Mouse (Mus musculus): Measurements from ENCODE around the gene Hdc.
"Not testable (repeated sequence)": the region's sequence is repeated elsewhere in the genome, so short reads cannot be mapped to it uniquely, and the experiment has no call there.

The Hdc gene

GRCm38 (mm10) chr2:126619249-126619704, at the start of gene Hdc:
Gene Hdc (minus strand): TSS chr2:126619299.
- no peak for DNase-seq (ENCODE audit: low spot score)

DNA sequence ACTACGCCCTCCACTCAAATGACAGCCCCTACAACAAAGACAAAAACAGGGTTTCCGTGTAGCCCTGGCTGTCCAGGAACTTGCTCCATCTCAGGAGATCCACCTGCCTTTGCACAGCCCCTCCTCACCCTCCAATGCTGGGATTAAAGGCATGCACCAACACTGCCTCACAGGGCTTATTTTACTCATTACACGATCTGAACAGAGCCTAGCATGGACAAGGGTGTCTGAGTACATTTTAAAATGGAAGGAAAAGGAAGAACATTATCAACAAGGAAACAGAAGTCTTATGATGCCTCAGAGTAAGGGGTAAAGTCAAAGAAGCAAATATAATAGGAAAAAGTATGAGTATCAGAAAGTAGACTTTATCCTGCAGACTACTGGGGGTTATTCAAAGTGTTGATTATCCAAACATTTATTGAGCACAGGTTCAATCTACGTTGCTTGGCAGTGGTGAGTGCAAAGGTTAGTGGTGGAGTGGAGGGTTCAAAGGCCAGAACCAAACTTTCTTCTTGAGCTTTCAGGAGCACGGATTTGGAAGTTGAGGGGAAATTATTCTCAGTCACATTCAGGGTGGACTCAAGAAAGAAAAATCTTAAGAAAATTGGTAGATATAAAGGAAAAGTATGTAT, 49.6 kb upstream of the Hdc start:
- DNase-seq (ENCODE audit: low spot score) = no peak

GRCm38 (mm10) chr2:126665984-126666383, 46.9 kb upstream of the Hdc start:
- DNase-seq (ENCODE audit: low spot score) = no peak

- DNase-seq (ENCODE audit: low spot score) = peak; percentile 30
Observed at GRCm38 (mm10) chr2:126663481-126663880, 44.4 kb upstream of the Hdc start.

- DNase-seq (ENCODE audit: low spot score) = no peak
Observed at GRCm38 (mm10) chr2:126652929-126653328, 33.8 kb upstream of the Hdc start.

- no peak for DNase-seq (ENCODE audit: low spot score)
Observed at GRCm38 (mm10) chr2:126647762-126648161, 28.7 kb upstream of the Hdc start.

DNA sequence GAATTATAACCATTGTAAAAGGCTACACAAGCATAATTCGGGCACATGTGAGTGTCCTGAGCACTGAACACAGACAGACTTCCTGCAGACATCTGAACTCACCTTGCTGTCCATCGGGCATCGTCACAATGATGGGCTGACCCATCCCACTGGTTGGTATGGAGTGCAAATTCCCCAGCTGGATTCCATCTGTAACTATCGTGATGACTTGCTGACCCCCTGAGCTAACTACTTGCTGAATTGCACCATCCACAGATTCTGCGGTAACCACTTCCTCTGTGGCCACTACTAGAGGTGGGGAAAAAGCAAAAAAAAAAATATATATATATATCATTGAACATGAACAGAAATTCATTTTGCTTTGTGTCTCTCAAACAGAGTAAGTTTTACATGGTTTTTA, 27.4 kb upstream of the Hdc start:
- DNase-seq (ENCODE audit: low spot score) = no peak

- no peak for DNase-seq (ENCODE audit: low spot score)
Observed at GRCm38 (mm10) chr2:126644768-126645167, 25.7 kb upstream of the Hdc start.

- no peak for DNase-seq (ENCODE audit: low spot score)
Observed at GRCm38 (mm10) chr2:126640298-126640697, 21.2 kb upstream of the Hdc start.

DNA sequence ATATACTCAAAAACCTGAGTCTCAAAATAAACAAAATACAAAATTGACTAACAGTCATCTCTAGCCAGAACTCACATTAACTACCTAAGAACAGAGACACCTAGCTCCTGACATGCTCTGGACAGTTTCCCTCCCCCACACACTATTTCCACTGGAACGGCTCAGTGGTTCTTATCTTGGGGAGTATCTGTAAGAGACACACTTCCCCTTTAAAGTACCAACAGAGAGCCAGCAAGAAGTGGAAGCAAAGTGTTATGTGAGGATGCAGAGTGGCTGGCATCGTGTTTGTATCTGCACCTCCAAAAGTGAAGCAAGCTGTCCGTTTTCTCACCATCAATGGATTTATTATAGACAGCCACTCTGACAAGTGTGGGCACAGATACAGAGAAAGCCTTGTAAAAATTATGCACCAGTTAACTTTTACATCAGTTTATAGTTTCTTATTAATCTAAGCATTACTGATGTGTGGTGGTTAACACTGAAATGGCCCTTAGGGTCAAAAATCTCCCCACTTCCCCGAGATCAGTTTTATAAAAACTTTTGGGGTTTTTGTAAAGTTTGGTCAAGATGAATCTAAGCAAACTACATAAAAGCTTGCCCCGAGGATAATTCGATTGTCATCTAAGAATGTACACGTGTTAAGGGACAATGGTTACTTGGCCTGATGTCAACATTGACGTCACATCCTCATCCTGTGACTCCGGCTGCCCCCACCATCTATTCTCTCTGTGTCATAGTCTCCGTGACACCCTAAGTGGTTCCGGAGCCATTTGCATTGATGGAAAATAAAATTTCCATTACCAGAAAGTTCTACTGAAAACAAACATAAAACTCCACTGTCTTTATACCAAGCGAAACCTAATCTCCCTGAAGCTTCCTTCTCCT, 17.1 kb upstream of the Hdc start:
- DNase-seq (ENCODE audit: low spot score) = no peak

- no peak for DNase-seq (ENCODE audit: low spot score)
Observed at GRCm38 (mm10) chr2:126633165-126633564, 14.1 kb upstream of the Hdc start.

DNA sequence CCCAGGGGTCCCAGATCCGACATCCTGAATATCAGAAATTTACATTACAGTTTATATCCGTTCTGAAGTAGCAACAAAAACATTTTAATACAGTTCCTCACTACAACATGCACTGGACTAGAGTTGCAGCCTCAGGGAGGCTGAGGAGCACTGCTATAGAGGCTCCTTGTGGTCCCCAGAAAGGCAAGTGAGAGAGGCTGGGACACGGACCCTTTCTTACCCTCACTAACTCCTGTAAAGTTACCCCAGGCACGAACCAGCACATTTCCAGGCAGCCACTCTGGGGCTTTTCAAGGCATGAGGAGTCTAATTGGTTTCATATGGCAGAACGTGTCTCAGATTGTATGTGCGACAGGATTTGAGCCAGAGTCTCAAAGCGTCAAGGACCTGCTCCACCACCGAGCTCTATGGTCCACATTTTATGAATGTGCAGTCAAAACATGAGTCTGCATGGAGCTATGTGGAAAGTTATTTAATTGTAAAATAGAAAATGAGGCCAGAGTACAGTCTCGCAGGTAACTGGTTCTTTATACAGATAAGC, 9.4 kb upstream of the Hdc start:
- no peak for DNase-seq (ENCODE audit: low spot score)

- DNase-seq (ENCODE audit: low spot score) = no peak
Observed at GRCm38 (mm10) chr2:126623138-126623537, 4.0 kb upstream of the Hdc start.

GRCm38 (mm10) chr2:126622455-126622854, 3.4 kb upstream of the Hdc start:
- DNase-seq (ENCODE audit: low spot score) = no peak

- DNase-seq (ENCODE audit: low spot score) = no peak
Observed at GRCm38 (mm10) chr2:126618470-126619179, 474 bp downstream of the Hdc start.

DNA sequence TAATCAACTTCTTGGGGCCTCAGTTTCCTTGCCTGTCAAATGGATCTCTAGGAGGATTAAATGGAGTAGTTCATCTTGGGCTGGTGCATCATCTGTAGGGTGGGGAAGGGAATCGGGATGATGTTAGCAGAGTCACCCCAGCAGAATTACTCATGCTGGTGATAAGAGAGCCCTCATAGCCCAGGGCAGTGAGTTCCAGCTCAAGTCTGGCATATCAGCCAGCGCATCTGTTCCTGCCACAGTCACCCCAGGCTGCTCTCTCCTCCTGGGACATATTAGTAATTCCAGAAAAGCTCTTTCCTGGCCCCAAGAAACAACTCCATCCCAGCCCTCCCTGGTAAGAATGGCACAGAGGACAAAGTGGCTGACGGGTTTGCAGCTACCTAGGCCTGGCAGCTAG, 3.7 kb downstream of the Hdc start:
- no peak for DNase-seq (ENCODE audit: low spot score)

DNA sequence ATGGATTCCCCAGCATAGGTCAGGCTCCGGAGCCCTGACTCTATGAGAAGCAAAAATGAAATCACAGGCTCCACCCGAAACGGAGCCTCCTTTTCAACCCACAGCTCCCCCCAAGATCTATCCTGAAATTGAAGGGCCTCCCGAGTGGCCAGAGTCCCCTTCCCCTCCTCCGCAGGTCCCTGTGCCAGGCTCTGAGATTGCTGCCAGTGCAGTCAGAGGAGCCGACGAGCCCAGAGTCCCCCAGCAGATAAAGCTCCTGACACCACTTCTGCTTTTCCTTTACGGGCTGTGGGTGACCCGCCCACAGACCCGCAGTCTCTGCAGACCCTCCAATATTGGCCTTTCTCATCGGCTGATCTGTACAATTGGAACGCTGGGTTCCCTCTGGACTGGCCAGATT, 9.5 kb downstream of the Hdc start:
- not testable (repeated sequence) for DNase-seq (ENCODE audit: low spot score)

- DNase-seq (ENCODE audit: low spot score) = no peak
Observed at GRCm38 (mm10) chr2:126607553-126608203, 11.4 kb downstream of the Hdc start.

DNA sequence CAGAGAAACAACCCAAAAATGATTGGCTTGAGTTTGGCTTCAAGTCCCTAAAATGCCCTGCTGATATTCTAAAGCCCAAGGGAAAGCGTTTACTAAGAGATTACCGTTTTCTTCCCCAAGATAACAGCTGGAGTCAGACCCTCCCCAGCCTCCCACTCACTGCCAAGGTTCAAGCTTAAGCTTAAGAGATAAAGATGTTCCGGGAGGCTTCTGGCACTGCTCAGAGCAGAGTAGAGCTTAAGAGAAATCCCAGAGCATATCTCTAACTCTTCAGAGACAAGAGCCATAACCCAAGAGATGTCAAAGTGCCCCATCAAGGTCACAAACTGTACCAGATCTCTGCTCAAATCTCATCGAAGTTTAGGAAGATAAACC, 12.4 kb downstream of the Hdc start:
- no peak for DNase-seq (ENCODE audit: low spot score)

DNA sequence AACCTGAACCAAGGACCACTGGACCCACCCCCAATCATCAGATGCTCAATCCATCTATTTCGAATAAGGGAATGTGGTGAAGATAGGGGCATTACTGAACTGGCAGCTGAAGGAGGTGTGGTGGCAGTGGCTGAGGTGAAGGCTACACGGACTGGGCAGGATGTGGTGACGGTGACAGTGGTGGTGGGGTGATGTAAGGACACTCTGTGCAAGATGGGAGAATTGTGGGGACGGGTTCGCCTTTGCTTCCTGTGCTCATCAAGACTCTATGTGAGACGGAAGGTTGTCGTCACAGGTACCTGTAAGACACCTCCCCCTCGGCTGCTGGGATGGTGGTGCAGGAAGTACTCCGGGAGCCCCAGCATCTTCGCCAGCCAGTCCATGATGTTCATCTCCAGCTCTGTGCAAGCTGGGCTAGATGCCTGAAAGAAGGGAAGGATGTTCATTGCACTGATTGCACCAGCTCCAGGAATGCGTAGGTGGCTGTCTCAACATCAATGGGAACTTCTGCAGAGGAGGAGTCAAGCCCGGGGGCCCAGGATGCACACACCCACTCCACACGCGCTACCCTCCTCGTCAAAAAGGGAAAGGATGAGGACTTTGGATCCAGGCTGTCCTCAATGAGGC, 12.9 kb downstream of the Hdc start:
- no peak for DNase-seq (ENCODE audit: low spot score)

DNA sequence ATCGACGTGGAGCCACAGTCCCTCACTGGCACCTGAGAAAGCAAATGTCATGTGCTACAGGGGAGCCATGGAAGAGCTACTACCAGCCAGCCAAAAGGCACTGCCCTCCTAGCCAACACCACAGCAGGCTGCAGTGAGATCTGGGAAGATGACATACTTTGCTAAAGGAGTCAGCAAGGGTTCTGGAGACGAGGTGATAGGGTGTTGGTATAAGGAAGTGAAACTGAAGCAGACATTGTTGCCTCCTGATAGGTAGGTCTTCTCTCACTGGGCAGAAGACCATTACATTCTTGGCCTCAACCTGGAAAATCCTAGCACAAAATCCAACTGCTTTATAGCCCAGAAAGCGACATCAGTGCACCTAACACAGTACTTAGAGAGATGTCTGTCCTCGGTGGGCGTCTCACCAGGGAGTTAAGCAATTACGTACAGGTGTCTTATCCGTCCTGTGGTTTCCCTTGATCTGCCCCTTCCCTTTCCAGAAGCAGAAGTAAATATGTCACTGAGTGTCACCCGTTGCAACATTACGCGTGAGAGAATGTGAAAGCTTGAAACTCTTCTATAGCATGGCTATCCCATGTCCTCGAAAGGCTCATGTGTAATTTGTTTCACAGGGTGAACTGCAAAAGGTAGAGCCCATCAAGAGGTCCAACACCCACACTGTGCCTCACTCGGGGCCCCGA, 17.0 kb downstream of the Hdc start:
- DNase-seq (ENCODE audit: low spot score) = no peak

All from layer of hippocampus, adult 11-12 months (tissue).